Mouse (Mus musculus) adrenal gland, postnatal 14 days (tissue): Measurements from ENCODE around the gene Kirrel. TPM values are rescaled to one million over a fixed set of nuclear protein-coding genes. Genes with fewer than 3 reads are reported as not detected.
"Not testable (repeated sequence)": the region's sequence is repeated elsewhere in the genome, so short reads cannot be mapped to it uniquely, and the experiment has no call there.

ENCODE experiments used
- DNase-seq: peaks from one replicate; pipeline ENCODE4 v3.0.0; 2021; ENCODE audit warnings: mixed read lengths
- total RNA-seq: library from RNA; stranded (reverse); gene quantifications from 2 replicates; pipeline ENCODE4 v1.2.3, GENCODE M21; 2021

Gene Kirrel
- total RNA-seq, 1 experiment from 2014 or later: 16.2 TPM

DNA sequence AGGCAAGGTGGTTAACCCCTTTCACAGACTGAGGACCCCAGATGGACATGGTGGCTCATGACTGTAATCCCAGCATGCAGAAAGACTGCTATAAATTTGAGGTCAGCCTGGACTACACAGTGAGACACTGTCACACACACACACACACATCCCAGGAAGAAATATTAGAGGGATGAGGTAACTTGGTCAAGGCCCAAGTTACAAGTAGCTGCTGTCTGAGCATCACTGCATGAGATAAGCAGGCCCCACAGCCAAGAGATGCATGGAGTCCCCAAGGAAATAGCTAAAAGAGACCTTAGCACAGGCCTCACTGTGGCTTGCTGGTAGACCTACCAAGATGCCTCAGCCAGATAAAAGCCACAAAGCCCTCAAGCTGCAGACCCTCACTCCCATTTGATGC, 39.6 kb downstream of the Kirrel start:
- DNase-seq: no peak

DNA sequence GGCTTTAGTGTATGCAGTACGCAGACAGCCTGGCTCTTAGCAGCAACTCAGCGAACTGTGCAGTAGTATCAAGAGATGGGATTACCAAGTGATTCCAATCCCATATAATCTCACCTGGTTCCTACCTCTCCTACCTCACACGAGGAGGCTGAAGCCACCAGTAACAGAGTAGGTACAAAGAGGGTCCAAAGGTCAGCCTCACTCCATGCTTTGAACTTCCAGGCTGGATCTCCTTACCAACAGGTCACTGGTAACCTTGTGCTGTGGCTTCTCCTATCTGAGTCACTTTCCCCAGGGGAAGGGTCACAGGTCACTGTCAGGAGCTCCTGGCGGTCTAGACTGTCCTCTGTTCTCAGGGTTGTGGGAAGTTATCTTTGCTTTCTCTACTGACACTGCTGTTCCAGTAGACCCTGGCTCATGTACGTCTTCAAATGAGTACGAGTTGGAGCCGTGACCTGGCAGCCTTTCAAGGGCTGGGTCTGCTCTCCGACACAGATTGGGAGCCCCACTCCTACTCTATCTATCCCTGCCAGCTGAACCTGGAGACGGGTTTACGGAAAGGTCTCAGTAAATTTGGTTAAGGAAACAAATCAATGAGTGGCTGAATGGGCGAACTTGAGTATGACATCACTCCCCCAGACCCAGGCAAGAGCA, 42.7 kb downstream of the Kirrel start:
- no peak for DNase-seq

DNA sequence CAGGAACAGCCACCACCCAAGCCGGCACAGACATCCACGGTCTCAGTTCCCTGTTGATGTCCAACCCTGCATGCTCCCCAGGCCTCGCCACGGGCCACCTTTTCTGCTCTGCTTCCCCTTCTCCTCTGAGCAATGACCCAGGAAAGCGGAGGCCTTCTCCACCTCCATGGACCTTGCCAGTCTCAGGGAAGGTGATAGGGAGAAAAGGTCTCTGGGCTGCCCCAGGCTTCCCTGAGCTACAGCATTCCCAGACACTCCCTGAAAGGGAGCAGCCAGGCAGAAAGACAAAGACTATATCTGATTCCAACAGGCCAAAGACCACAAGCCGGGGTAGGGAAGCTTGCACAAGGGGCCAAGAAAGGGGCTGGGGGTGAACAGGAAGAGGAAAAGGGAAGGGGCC, 43.6 kb downstream of the Kirrel start:
- no peak for DNase-seq

DNA sequence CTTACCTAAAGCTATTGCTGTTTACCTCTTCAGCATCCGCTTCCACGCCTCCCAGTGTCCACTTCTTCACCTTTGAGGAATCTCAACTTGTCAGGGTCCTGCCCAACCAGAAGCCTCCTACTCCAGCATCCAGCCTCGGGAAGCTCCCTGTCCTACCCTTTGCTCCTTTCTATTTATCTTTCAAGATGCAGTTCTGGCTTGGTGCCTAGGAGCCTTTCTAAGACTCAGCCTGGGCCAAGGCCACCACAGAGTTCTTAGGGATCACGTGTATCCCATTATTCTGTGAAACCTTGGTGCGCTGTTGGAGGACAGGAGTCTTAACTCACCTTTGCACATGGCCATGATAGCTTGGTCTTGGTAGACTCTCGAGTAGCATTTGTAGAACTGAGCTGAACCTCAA, 50.8 kb downstream of the Kirrel start:
- peak; percentile 34 for DNase-seq

DNA sequence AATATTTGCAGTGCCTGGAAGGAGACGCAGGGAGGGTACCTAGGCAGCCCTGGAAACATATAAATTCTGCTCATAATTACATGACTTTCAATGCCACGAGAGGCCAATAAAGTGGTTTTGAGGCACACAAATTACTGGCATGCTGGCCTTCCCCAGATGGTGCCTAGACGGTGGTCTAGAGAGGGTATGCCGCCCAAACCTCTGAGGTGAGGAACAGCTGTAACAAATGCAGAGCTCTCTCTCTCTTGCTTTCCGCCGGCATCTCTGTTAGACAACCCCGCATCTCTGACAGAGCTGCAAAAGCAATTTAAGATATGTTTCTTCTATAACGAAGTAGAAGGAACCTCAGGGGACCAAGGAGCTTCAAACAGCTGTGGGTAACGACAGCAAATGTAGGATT, 56.3 kb downstream of the Kirrel start:
- no peak for DNase-seq

DNA sequence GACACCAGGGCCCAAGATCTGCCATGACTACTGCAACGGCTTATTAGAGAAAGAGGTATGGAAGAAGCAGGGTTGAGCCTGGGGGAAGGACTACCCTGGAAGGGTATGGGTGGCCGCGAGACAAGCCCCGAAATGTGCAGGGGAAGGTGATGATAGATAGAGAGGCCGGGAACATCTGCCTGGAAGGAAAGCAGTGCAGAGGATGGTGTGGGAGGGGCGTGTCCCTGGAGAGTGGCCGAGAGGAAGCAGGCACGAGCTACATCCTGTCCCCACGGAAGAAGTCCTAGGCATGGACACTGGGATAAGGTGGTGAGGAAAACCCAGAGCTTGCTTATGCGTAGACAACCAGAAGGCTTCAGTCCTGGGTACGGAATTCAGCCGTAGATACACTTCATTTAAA, 56.9 kb downstream of the Kirrel start:
- DNase-seq: no peak

DNA sequence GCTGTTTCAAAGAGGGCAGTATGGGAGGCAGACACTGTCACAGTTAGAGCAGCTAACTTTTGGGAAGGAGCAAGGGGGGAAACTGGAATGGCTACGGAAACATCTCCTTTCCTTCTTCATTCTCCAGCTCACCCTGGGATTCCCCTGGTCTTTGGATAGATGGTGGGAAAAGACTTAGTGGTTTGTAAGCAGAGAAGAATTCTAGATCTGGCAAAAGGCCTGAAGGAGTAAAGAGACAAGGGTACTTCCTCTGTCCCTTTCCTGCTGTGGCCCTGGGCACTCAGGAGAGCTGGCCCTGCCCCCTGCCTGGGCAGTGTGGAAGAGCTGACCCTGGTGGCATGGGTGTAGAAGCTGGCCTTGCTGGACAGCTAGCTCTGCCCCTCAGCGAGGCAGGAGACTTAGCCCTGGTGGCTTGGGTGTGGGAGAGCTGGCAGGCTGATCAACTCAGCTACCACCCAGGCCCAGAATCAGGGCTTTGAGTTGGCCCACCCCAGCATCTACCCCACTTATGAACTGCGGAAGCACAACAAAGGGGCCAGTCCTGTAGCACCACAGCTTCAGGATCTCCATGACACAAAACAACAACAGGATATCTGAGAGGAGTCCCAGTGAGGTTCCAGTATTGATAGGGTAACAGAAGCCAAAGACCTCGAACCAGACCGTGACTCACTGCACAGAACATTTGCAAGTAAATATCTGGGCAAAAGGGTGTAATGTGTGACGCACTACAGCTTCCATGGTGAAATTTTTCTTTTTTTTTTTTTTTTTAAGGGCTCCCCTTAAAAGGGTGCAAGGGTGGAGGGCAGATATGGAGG, 58.6 kb downstream of the Kirrel start:
- DNase-seq: peak; percentile 56

DNA sequence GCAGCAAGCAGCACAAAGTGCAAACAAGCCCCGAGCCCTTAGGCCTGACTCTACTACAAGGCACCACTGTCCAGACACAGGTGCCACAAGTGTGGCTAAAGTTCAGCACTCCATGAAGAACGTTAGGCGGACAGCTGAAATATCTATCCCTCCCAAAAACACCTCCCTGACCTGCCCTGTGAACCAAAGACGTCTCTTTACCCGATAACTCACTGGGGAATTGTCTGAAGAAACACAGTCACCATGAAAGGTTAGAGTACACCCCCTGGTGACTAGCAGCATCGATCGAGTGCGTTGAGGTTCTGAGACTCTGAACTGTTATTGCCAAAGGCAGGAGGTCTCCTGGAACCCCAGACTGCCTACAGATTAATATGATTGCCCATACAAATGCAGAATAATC, 59.3 kb downstream of the Kirrel start:
- DNase-seq: no peak

DNA sequence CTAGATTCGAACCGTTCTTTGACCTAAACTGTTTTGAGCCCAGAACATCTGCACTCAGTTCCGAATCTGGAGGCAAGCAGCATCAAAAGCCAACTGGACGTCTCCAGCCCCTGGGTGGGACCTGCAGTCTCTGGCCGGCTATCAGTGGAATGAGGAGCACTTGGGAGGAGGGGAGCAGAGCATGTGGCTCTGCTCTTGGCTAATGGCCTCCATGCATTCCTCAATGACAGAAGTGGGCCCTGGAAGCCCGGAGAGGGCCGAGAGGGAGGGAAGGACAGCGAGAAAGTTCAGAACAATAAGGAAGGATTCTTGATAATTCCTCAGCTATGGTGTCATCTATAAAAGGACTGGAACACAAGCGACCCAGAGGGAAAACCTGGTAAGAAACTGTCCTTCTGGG, 59.7 kb downstream of the Kirrel start:
- peak; percentile 32 for DNase-seq

DNA sequence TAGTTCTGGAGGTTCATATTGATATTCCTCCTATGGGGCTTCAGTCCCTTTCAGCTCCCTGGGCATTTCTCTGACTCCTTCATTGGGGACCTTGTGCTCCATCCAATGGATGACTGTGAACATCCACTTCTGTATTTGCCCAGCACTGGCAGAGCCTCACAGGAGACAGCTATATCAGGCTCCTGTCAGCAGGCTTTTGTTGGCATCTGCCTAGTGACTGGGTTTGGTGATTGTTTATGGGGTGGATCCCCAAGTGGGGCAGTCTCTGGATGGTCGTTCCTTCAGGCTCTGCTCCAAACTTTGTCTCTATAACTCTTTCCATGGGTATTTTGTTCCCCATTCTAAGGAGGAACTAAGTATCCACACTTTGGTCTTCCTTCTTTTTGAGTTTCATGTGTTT, 60.7 kb downstream of the Kirrel start:
- not testable (repeated sequence) for DNase-seq

DNA sequence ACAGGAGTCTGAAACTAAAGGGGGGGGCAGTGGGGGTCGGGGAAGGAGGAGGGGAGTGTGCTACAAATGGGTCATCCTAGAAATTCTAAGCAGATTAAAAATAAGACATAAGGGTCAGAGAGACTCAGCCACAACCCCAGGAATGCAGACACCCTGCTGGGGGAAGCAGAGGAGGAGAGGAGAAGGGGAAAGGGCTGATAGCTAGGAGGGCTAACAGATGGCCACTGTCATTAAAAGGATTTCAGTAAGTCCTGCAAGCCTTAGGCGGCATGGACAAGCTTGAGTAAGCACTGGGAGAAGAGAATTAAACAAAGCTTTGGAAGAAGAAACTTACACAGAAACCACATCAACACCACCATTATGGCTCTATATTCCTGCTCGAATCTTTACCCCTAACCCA, 62.3 kb downstream of the Kirrel start:
- no peak for DNase-seq

DNA sequence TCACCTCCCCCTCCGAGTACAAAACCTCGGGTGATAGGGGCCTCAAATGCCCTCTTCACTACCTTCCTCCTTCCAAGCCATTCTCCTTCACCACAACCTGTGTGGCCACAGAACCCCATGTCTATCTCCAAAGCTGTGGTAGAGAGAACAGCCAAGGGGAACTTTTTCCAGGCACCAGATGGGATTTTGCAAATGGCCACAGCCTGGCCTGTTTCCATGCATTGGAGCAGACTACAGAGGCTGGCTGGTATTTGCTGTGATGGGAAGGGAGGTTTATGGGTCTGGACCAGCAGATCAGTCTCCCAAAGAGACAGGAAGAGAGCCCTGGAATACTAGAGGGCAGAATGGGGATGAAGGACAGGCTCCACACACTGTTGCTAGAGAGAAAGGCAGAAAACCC, 69.7 kb downstream of the Kirrel start:
- no peak for DNase-seq

DNA sequence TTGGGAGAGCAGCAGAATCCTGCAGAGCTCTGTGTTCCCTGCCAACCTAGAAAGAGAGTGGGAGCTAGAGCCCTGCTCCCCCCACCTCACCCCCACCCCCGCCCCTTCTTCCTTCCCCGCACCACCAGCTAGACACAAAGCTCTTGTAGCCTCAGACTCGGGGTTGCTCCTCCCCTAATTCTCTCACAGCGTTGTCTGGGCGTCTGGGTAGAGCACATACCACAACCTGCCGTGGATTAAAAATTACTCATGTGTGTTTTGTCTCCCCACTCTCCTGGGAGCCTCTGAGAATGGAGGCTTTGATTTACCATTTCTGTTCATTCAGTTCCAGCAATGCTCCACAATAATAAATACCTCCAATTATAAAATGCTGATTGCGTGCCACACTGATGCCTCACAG, 72.2 kb downstream of the Kirrel start:
- DNase-seq: no peak

DNA sequence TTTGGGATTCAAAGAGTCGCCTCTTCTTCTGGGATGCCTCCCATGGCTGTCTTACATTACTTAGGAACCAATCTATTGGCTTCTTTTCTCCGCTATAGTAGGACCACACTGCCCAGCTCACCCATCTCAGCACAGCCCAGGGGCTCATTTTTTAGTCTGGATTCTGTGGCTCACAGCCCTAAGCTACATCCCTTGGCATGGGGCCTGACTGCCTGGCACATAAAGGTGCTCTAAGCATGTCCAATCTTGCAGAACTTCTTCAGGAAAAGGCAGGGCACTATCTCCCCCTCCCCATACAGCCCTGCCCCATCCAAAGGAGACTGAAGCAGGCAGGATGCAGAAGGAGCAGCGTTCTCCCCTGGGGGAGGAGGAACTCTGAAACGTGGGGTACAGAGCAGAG, 73.6 kb downstream of the Kirrel start:
- DNase-seq: no peak

DNA sequence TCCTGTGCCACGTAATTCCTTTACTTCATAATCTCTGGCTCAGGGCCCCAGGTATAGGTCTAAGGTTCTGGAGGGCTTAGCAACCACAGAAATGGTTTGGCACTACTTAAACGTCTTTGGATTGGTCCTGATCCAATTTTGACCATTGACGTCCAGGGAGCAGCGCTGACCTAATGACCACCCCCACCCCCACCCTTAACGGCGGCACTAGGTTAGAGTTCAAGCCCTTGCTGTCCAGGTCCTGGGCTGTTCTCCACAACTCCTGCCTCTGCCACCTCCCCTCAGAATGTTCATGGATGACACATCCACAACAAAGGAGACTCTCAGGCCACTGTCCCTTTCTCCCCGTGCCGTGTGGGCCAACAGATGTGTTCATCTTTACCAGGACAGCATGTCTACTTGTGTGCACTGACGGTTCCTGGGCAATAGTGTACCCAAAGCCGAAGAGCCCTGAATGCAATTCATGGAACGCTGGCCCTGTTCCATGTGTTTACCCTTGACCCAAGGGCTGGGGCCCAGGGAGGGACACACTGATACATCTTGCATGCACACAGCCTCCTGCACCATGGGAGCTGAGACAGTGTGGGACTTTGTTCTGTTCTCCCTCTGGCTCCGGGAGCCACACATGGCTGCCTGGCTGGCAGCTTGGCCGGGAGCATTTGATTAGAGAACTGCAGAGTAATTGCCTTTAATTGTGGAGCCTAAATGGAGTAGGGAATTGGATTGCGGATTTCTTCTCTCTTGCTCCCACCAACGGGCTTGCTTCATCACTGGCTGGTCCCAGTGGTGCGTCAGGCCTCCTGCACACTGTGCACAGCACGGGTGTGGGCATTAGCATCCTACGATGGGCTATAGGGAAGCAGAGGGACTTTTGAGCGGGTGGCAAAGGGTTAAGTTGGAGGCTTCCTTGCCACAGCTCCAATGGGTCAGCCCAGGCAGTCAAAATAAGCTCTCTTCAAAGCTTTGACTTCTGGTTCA, 76.3 kb downstream of the Kirrel start:
- DNase-seq: peak; percentile 68

DNA sequence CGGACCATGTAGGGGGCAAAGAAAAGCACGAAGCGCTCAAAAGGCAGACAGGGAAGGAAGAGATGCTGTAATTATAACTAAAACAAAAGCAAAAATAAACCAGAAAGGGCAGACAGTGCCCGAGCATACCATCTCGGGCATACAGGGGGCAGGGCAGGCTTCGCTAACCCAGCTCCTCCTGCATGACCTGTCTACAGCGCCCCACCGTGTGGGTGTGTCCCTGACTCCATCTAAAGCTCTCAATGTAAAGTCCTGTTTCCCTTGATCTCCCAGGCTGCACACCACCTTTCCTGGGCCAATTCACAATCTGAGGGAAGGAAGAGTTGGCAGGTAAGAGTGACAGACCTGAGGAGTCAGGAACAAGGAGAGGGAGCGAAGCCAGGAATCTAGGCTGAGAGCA, 77.3 kb downstream of the Kirrel start:
- DNase-seq: no peak

DNA sequence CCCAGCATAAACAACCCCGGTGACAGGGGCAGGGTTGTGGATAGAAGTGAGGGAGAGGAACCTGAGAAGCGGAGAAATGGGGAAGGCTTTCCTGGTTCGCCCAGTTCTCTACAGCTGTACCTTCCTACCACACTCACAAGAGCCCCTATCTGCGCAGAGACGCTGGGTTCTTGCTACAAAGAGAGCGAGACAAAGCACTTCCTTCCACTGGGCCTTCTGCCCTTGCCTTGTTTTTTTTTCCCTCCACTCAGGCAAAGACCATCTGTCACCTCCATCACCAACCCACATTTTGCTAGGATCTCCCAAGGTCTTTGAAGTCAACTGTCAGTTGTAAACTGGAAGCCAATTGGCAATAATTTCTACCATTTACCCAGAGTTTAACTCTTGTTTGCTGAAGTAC, 80.8 kb downstream of the Kirrel start:
- DNase-seq: peak; percentile 18

DNA sequence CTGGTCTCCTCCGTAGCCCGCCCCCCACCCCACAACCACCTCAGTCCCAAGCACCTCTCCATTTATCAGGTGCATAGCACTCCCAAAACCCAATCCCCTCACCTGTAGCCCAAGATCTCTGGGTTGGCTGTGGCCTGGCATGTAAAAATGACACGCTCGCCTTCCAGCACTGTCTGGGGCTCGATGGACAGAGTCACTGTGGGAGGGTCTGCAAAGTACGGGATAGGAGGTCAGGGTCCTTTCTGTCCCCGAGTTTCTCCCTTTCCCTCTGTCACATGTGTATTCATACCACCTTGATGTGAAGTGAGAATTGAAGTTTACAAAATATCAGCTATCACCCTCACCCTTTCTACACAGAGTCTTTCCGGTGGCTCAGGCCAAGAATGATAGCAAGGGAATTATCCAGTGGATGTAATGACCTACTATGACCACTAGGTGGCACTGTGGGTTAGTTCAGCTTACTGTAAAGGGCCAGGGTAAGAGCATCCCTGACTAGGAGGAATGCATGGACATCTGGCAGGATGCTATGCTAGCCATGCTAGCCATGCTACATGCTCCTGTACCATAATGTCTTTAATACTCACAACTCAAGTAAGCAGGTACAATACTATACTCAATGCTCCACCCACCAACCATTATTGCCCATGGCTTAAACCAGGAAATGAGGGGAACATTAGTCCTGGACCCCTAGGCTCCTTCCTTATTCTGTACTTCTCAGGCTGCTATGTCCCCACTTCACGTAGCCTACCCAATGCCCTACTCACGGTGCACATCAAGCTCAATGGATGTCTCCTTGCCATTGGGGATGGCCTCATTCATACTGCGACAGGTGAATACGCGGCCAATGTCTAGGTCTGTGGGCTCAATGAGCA, 84.6 kb downstream of the Kirrel start:
- peak; percentile 79 for DNase-seq

DNA sequence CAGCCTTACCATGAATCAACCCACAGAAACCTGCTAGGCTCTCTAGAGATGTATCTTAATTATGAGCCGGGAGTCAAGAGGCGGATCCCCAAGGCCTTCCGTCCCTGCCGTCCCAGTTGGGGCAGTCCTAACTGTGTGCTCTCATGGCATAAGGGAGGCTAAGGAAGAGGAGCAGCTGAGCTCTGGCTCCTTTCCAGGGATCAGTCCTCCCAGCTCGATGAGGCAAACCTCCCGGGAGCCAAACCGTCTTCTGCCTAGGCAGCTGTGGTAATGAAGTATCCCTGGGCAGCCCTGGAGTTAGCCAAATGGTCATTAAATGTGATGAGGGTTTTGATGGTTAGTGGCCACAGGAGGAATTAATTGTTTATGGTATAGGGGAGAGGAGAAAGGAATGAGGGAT, 87.4 kb downstream of the Kirrel start:
- DNase-seq: no peak

DNA sequence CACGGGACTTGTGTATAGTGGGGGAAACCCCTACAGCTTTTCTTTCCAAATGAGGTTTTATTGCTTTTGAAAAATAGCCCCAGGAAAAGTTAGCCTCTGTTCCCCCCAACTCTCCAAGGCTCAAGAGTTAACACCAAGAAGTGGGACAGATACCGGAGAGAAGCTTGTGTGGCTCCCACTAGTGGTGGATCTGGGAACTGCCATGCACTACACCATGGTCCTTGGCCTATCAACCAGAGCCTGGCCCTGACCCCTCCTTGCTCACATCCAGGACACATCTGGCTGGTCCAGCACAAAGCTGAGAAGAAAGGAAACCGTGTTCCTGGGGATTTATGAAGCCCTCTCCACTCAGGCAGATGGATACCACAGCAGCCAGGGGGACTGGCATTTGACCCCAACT, 92.3 kb downstream of the Kirrel start:
- peak; percentile 82 for DNase-seq

DNA sequence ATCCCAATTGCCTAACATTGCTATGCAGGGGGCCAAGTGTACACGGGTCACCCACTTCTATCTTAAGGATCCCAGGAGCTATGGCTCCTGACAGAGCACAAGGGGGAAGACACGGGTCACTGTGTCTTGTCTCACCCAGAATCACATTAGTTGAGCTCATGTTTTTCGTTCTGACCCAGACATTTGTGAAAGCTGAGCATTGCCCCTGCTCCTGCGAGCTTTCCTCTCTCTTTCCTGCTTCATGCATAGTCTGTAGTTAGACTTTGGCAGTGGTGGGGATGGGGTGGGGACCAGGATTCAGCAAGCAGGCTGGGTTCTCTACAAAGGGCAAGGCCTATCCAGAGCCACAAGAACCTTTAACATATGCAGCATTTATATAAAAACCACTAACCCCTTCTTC, 94.8 kb downstream of the Kirrel start:
- no peak for DNase-seq

DNA sequence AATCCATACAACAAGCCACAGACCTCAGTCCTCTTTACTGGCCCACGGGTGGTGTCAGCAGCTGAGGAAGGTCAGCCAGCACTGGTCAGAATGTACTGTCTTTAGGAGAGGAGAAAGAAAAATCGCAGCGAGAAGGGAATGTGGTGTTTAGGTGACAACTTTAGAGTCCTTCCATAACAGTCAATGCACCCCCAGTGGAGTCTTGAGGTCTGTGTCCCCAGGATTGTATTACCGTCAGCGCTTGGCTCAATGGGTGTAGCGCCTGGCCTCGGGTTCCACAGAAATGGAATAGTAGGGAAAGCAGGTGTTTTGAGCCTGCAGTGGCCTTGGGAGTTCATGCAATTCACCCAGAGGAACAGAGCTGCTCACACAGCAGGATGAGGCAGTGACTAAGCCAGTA, 95.2 kb downstream of the Kirrel start:
- no peak for DNase-seq
